Mouse (Mus musculus): Measurements from ENCODE around the gene Zfp866. TPM values are rescaled to one million over a fixed set of nuclear protein-coding genes. Genes with fewer than 3 reads are reported as not detected.
A peak's percentile ranks its signal among the peaks of the same experiment; 100 is the strongest.

Gene Zfp866
- total and polyA plus RNA-seq, 2 experiments from 2014 or later, result 16.6 to 59.2 TPM

DNA sequence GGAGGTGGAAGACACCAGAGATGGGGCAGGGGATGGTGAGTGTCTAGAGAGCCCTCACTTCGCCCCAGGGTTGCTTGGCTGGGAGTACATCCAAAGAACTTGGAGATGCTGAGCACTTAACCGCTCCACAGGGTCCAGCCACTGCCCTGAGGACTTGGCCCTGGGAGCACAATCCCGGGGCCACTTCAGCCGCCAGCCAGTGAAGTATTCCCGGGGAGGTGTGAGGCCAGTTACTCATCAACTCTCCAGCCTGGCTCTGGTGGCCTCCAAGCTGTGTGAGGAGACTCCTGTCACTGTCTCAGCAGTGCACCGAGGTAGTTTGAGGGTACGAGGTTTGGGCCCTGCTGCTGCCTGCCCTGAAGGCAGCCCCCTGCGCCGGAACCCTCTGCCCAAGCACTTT is 29.5 kb upstream of the Zfp866 start:
- H3K9ac ChIP-seq, result no peak overlapping the region
- H3K4me1 ChIP-seq (ENCODE audit: insufficient read depth), result peaks cover 22% of the 10 kb centered on the region
- H3K27me3 ChIP-seq (ENCODE audit: insufficient read depth, low read length), result no peaks in the 10 kb centered on the region
- ATAC-seq (no peak), DNase-seq (no peak)
- no peak overlapping the region for H3K4me3 ChIP-seq (ENCODE audit: low read depth, low read length)
- H3K36me3 ChIP-seq (ENCODE audit: insufficient read depth), result peaks cover 30% of the 10 kb centered on the region
- no peak overlapping the region for H3K4me2 ChIP-seq (ENCODE audit: low read depth)
- WGBS, result 89% methylated on average over 9 of the region's 9 CpGs
- no peak overlapping the region for H3K27ac ChIP-seq (ENCODE audit: low read depth, low read length)
- TF ChIP-seq CTCF (IDR thresholded peaks at IDR 0.05; ENCODE audit: low read depth), result no peak
- H3K9me3 ChIP-seq (ENCODE audit: low read length), result no peaks in the 10 kb centered on the region

DNA sequence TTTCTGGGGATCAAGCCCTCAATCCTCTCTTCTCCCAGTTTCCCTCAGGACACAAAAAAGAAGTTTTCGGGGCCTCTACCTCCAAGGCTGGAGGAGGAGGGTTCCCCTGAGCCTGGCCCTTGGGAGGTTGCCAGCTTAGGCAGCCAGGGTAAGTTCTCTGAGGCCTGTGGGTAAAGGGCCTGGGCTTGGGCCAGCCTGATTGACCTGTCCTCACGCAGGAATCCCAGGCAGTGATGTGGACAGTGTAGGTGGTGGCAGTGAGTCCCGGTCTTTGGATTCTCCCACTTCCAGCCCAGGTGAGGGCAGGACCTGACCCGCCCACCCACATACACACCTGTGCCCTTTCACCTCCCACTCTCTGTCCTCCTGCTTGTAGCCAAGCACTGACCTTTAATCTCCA is 24.4 kb upstream of the Zfp866 start:
- no peaks in the 10 kb centered on the region for H3K4me1 ChIP-seq (ENCODE audit: insufficient read depth)
- H3K27me3 ChIP-seq (ENCODE audit: insufficient read depth, low read length), result no peaks in the 10 kb centered on the region
- H3K4me3 ChIP-seq (ENCODE audit: low read depth, low read length), result no peak overlapping the region
- no peaks in the 10 kb centered on the region for H3K9me3 ChIP-seq (ENCODE audit: low read length)
- no peak for DNase-seq
- TF ChIP-seq CTCF (IDR thresholded peaks at IDR 0.05; ENCODE audit: low read depth), result no peak
- H3K9ac ChIP-seq, result no peak overlapping the region
- 94% methylated on average over 4 of the region's 4 CpGs for WGBS
- H3K4me2 ChIP-seq (ENCODE audit: low read depth), result no peak overlapping the region
- H3K27ac ChIP-seq (ENCODE audit: low read depth, low read length), result no peak overlapping the region
- ATAC-seq, result no peak
- H3K36me3 ChIP-seq (ENCODE audit: insufficient read depth), result peaks cover 60% of the 10 kb centered on the region

DNA sequence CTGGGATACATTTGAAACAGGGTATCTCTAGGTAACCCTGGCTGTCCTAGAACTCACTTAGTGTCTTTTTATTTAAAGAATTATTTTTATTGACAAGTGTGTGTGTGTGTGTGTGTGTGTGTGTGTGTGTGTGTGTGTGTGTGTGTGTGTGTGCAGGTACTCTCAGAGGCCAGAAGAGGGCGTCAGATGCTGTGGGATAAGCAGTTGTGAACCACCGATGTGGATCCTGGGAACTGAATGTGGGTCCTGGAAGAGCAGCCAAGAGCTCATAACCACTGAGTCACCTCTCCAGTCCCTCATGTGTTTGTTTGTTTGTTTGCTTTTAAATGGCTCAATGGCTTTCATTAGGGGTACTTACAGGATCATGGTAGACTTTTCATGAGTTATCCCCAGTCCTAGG is 23.9 kb upstream of the Zfp866 start:
- Histone ChIP-seq H3K4me1 (ENCODE audit: insufficient read depth) (0 out of 2 replicates have a peak, but pooled peaks cover 2% of the 10 kb centered on the region), H3K9ac (no peak overlapping the region), H3K4me2 (ENCODE audit: low read depth) (no peak overlapping the region), H3K27me3 (ENCODE audit: insufficient read depth, low read length) (no peaks in the 10 kb centered on the region), H3K36me3 (ENCODE audit: insufficient read depth) (peaks cover 60% of the 10 kb centered on the region), H3K27ac (ENCODE audit: low read depth, low read length) (no peak overlapping the region), H3K9me3 (ENCODE audit: low read length) (no peaks in the 10 kb centered on the region), H3K4me3 (ENCODE audit: low read depth, low read length) (no peak overlapping the region)
- ATAC-seq (no peak), DNase-seq (no peak)
- WGBS, result 94% methylated on average over 2 of the region's 2 CpGs
- no peak for TF ChIP-seq CTCF (IDR thresholded peaks at IDR 0.05; ENCODE audit: low read depth)

DNA sequence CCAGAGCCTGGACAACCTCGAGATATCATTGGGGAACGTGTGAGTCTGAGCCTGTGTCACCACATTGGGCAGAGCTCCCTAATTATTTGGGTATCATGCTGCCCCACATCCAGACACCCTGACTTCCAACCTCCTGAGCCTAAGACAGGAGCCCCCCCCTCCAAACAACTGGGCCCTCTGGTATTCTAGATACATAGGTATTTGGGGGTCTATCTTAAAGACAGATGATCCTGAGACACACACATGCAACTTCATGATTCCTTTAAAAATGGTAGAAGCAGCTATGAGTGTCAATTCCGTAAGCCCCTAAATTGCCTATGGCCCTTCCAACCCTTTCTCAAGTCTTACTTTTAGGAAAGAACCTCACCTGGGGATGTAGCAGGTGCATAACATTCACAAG is 18.8 kb upstream of the Zfp866 start:
- Histone ChIP-seq H3K4me3 (ENCODE audit: low read depth, low read length) (peak overlapping the region; percentile 65; the same call in 1 of the 2 replicates), H3K9ac (no peak overlapping the region), H3K4me1 (ENCODE audit: insufficient read depth) (0 out of 2 replicates have a peak, but pooled peaks cover 6% of the 10 kb centered on the region), H3K27me3 (ENCODE audit: insufficient read depth, low read length) (no peaks in the 10 kb centered on the region), H3K4me2 (ENCODE audit: low read depth) (peak overlapping the region; percentile 75), H3K27ac (ENCODE audit: low read depth, low read length) (0 out of 2 replicates have a peak overlapping the region, but pooled peaks have one; percentile 15), H3K36me3 (ENCODE audit: insufficient read depth) (peaks cover 61% of the 10 kb centered on the region), H3K9me3 (ENCODE audit: low read length) (no peaks in the 10 kb centered on the region)
- DNase-seq (no peak), ATAC-seq (no peak)
- TF ChIP-seq CTCF (IDR thresholded peaks at IDR 0.05; ENCODE audit: low read depth), result no peak
- WGBS, result 72% methylated on average over 3 of the region's 3 CpGs

DNA sequence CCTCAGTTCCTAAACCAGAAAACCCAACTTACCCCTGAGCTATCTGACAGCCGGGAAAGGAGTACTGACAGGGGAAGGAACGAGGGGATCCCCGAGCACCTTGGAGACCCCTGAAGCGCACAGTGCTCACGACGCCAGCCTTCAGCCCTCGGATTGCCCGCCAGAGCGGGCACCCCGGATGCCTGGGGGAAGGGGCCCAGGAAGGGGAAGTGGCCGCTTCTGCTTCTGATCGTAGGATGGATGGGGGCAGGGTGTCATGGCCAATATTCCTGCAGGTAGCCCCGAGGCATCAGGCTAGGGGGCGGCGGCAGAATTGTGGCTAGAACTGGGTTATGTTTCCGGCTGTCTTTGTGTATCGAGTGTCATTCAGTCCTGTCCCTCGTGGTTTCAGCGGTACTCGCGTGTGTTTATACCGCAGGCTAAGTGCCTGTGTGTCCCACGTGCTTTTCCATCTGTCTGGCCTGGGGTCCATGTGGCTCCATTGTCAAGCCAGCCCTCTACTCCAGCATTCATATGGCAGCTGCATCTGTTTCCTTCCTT is 18.0 kb upstream of the Zfp866 start:
- no peaks in the 10 kb centered on the region for H3K27me3 ChIP-seq (ENCODE audit: insufficient read depth, low read length)
- 0 out of 2 replicates have a peak, but pooled peaks cover 6% of the 10 kb centered on the region for H3K4me1 ChIP-seq (ENCODE audit: insufficient read depth)
- peak; percentile 77 for DNase-seq
- peaks cover 61% of the 10 kb centered on the region for H3K36me3 ChIP-seq (ENCODE audit: insufficient read depth)
- H3K4me3 ChIP-seq (ENCODE audit: low read depth, low read length), result peak overlapping the region; percentile 65
- WGBS, result 3% methylated on average over 23 of the region's 23 CpGs
- peak overlapping the region; percentile 75 for H3K4me2 ChIP-seq (ENCODE audit: low read depth)
- peak; percentile 81 for ATAC-seq
- peak overlapping the region; percentile 79 for H3K27ac ChIP-seq (ENCODE audit: low read depth, low read length)
- no peak; the same call in 1 of the 2 replicates for TF ChIP-seq CTCF (IDR thresholded peaks at IDR 0.05; ENCODE audit: low read depth)
- H3K9ac ChIP-seq, result peak overlapping the region; percentile 87
- no peaks in the 10 kb centered on the region for H3K9me3 ChIP-seq (ENCODE audit: low read length)

DNA sequence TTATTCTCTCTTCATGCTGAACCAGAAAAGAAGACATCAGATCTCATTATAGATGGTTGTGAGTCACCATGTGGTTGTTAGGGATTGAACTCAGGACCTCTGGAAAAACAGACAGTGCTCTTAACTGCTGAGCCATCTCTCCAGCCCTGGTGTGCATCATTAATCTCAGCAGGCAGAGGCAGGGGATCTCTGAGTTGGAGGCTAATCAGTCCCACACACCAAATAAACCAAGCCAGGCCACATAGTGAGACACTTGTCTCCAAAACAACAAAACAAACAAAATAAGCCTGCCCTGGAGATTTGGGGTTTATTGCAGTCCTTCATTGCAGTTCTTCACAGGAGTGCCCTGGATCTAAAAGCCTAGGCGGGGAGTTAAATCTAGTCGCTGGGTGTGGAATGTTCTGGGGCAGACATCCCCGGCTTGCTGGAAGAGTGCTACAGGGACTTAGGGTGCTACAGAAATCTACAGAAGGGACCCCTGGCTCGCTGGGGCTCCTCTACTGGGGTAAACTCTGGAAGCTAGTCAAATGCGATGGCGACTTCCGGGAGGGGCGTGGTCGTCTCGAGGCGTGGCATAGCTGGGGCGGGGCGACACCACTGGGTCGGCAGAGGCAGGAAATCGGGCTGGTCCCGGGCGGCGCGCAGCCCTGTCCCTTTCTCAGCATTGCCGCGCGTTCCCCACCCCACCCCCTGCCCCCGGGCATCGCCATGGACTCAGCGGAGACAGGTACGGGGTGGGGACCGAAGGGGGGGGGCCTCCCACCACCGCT is 17.3 kb upstream of the Zfp866 start, which contains the start of gene Gmip:
Gmip (plus strand) TSS at position 586 of the 770 bp plus-strand sequence.
- Histone ChIP-seq H3K4me1 (ENCODE audit: insufficient read depth) (0 out of 2 replicates have a peak, but pooled peaks cover 6% of the 10 kb centered on the region), H3K27me3 (ENCODE audit: insufficient read depth, low read length) (no peaks in the 10 kb centered on the region), H3K4me3 (ENCODE audit: low read depth, low read length) (peak within 1 kb of the TSS; percentile 65), H3K9ac (peak within 1 kb of the TSS; percentile 87), H3K27ac (ENCODE audit: low read depth, low read length) (peak within 1 kb of the TSS; percentile 79), H3K4me2 (ENCODE audit: low read depth) (peak within 1 kb of the TSS; percentile 75), H3K36me3 (ENCODE audit: insufficient read depth) (peaks cover 61% of the 10 kb centered on the region), H3K9me3 (ENCODE audit: low read length) (no peaks in the 10 kb centered on the region)
- no peak for TF ChIP-seq CTCF (IDR thresholded peaks at IDR 0.05; ENCODE audit: low read depth)
- ATAC-seq, result peak; percentile 72
- peak; percentile 73 for DNase-seq
- 8% methylated on average over 24 of the region's 28 CpGs for WGBS

DNA sequence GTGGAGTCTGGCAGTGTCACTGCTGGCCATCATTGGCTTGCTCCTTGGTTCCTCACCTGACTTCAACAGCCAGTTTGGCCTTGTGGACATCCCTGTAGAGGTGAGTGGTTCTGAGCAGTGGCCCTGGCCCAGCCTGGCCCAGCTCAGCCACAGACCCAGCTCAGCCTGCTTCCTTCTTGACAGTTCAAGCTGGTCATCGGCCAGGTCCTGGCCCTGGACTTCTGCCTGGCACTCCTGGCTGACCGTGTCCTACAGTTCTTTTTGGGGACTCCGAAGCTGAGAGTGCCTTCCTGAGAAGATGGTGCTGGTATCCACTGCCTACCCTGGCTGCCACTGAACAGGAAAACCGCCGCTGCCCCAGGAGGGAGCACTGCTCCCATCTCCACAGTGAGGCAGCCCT is 16.3 kb upstream of the Zfp866 start:
- H3K36me3 ChIP-seq (ENCODE audit: insufficient read depth), result peaks cover 71% of the 10 kb centered on the region
- H3K9me3 ChIP-seq (ENCODE audit: low read length), result no peaks in the 10 kb centered on the region
- WGBS, result 95% methylated on average over 5 of the region's 5 CpGs
- H3K4me1 ChIP-seq (ENCODE audit: insufficient read depth), result 0 out of 2 replicates have a peak, but pooled peaks cover 6% of the 10 kb centered on the region
- ATAC-seq (no peak), DNase-seq (no peak)
- H3K9ac ChIP-seq, result no peak overlapping the region
- TF ChIP-seq CTCF (IDR thresholded peaks at IDR 0.05; ENCODE audit: low read depth), result no peak
- no peak overlapping the region for H3K27ac ChIP-seq (ENCODE audit: low read depth, low read length)
- H3K27me3 ChIP-seq (ENCODE audit: insufficient read depth, low read length), result no peaks in the 10 kb centered on the region
- no peak overlapping the region for H3K4me3 ChIP-seq (ENCODE audit: low read depth, low read length)
- no peak overlapping the region for H3K4me2 ChIP-seq (ENCODE audit: low read depth)

Measured in forebrain, postnatal 0 days (tissue).